Mouse (Mus musculus) heart, postnatal 0 days (tissue): ENCODE results near the gene Serpina9. TPM values are rescaled to one million over a fixed set of nuclear protein-coding genes. Genes with fewer than 3 reads are reported as not detected.

Source experiments
- ATAC-seq: fragments of 200-750 bp; cut with Nextera tagmentation; 2 replicates; pipeline ENCODE4 v1.8.0; 2017; ENCODE audit warnings: low read depth, moderate number of reproducible peaks, moderate library complexity; ENCODE audit not compliant: insufficient read depth
- DNase-seq: peaks from one replicate; pipeline ENCODE4 v3.0.0-alpha.2; 2016; ENCODE audit warnings: low spot score
- H3K27ac ChIP-seq: fragments of 300-500 bp; sonication (generic); 2 replicates; pipeline ENCODE4 v1.5.1; 2014; ENCODE audit warnings: low read depth, mild to moderate bottlenecking
- H3K27me3 ChIP-seq: fragments of 300-500 bp; sonication (generic); 2 replicates; pipeline ENCODE4 v1.6.1; 2014; ENCODE audit warnings: low read length, mixed read lengths; ENCODE audit not compliant: control insufficient read depth, insufficient read depth
- H3K36me3 ChIP-seq: fragments of 300-500 bp; sonication (generic); replicated peaks from 2 replicates; pipeline ENCODE4 v1.6.1; 2014; ENCODE audit warnings: low read length, mixed read lengths; ENCODE audit not compliant: control insufficient read depth, insufficient read depth
- H3K4me1 ChIP-seq: fragments of 300-500 bp; sonication (generic); 2 replicates; pipeline ENCODE4 v1.6.1; 2014; ENCODE audit warnings: antibody characterized with exemption; ENCODE audit not compliant: control insufficient read depth, insufficient read depth
- H3K4me2 ChIP-seq: fragments of 300-500 bp; sonication (generic); 2 replicates; pipeline ENCODE4 v1.6.1; 2014; ENCODE audit warnings: low read depth, mild to moderate bottlenecking, low read length, moderate library complexity
- H3K4me3 ChIP-seq: fragments of 300-500 bp; sonication (generic); 2 replicates; pipeline ENCODE4 v1.5.1; 2014; ENCODE audit warnings: low read depth, low read length
- H3K9ac ChIP-seq: fragments of 300-500 bp; sonication (generic); replicated peaks from 2 replicates; pipeline ENCODE4 v1.6.1; 2014; ENCODE audit warnings: low read depth, low read length, mixed read lengths
- H3K9me3 ChIP-seq: fragments of 300-500 bp; sonication (generic); replicated peaks from 2 replicates; pipeline ENCODE4 v1.6.1; 2016; ENCODE audit warnings: low read length; ENCODE audit not compliant: control insufficient read depth
- CTCF ChIP-seq: IDR thresholded peaks from 2 replicates; pipeline ENCODE4 v1.5.1; 2016; ENCODE audit warnings: antibody characterized with exemption, control low read depth, low read depth
- EP300 ChIP-seq: IDR thresholded peaks from 2 replicates; pipeline ENCODE4 v1.6.1; 2016; ENCODE audit warnings: antibody characterized with exemption, low read depth
- WGBS: fragments of 180-500 bp; shearing (Covaris S2); extraction: QIAGEN DNeasy Blood & Tissue Kit; methylation state at CpG from one replicate; pipeline ENCODE4 v1.1.7; 2014; 5-methylcytosine and 5-hydroxymethylcytosine counted together
- polyA plus RNA-seq: library from polyadenylated mRNA; unstranded; fragments of >200 nt; fragmentation: Nextera tagmentation; extraction: Ambion mirVana; gene quantifications from 2 replicates; pipeline ENCODE4 v1.2.1, GENCODE M21; 2015
- total RNA-seq: library from RNA; depleted of rRNA; stranded (reverse); fragments of >200 nt; gene quantifications from 2 replicates; pipeline ENCODE4 v1.2.3, GENCODE M21; 2014; ENCODE audit warnings: low replicate concordance; rRNA removed

Serpina9 gene
- 0.08 TPM in 1 of 2 replicates, not detected in the other for total RNA-seq
- polyA plus RNA-seq: 0.11 and 0.14 TPM in 2 replicates

- no peak within 1 kb of the TSS for H3K4me3 ChIP-seq
- TF ChIP-seq CTCF (no peak), EP300 (no peak)
- H3K9me3 ChIP-seq: peaks cover 4% of the 10 kb centered on the region
- no peaks in the 10 kb centered on the region for H3K4me1 ChIP-seq
- no peak within 1 kb of the TSS for H3K4me2 ChIP-seq
- no peaks in the 10 kb centered on the region for H3K36me3 ChIP-seq
- no peak for ATAC-seq
- H3K9ac ChIP-seq: no peak within 1 kb of the TSS
- WGBS: 84% methylated on average over 6 of the region's 6 CpGs
- DNase-seq: no peak
- no peak within 1 kb of the TSS for H3K27ac ChIP-seq
- no peaks in the 10 kb centered on the region for H3K27me3 ChIP-seq
Observed at GRCm38 (mm10) chr12:104013620-104014019, at the start of gene Serpina9. Gene Serpina9, minus strand, starts transcription at chr12:104013755.

DNA sequence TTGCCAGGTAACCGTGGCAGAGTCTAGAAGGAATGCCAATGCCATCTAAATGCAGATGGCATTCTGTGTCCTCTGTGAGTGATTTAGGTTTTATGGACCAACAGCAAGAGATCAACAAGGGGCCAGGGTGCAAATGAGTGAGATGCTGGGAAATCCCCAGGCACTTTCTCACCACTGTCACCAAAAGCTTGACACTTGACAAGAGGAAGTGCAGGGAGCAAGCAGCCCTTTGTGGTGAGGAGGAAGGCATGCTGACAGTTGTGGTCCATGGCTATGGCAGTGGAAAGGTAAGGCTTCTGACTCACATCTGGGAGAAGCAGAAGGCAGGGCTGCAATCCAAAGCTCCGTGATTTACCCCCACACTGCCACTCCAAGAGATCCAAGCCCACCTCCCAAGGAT, 48.3 kb upstream of the Serpina9 start:
- Histone ChIP-seq H3K9me3 (no peaks in the 10 kb centered on the region), H3K27me3 (0 out of 2 replicates have a peak, but pooled peaks cover 4% of the 10 kb centered on the region), H3K9ac (no peak overlapping the region), H3K4me3 (no peak overlapping the region), H3K27ac (no peak overlapping the region), H3K36me3 (no peaks in the 10 kb centered on the region), H3K4me2 (no peak overlapping the region), H3K4me1 (no peaks in the 10 kb centered on the region)
- TF ChIP-seq CTCF (no peak), EP300 (no peak)
- no peak for ATAC-seq
- 49% methylated on average over 2 of the region's 2 CpGs for WGBS
- DNase-seq: no peak

DNA sequence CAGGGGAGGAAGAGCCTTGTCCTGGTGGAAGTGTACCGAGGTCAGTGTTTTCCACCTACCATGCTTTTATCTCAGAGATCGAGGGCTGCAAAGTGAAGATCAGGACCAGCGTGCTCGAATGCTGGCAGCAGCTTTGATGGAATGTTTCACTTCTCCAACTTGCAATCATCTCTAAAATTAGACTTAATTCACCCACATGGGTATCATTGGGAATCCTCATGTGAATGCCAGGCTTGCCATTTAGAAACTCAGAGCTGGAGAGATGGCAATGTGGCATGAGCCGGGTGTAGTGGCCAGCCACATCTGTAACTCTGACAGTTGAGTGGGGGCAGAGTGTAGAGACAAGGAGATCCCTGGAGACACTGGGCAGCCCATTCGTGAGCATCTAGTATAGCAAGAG, 46.6 kb upstream of the Serpina9 start:
- no peak overlapping the region for H3K4me2 ChIP-seq
- no peaks in the 10 kb centered on the region for H3K9me3 ChIP-seq
- DNase-seq (no peak), ATAC-seq (no peak)
- 0 out of 2 replicates have a peak, but pooled peaks cover 4% of the 10 kb centered on the region for H3K27me3 ChIP-seq
- no peaks in the 10 kb centered on the region for H3K4me1 ChIP-seq
- no peak overlapping the region for H3K27ac ChIP-seq
- H3K9ac ChIP-seq: no peak overlapping the region
- H3K4me3 ChIP-seq: no peak overlapping the region
- H3K36me3 ChIP-seq: no peaks in the 10 kb centered on the region
- WGBS: 40% methylated on average over 6 of the region's 6 CpGs
- TF ChIP-seq CTCF (no peak), EP300 (no peak)

GRCm38 (mm10) chr12:104057531-104057930, 44.0 kb upstream of the Serpina9 start:
- no peak overlapping the region for H3K4me2 ChIP-seq
- H3K9ac ChIP-seq: no peak overlapping the region

DNA sequence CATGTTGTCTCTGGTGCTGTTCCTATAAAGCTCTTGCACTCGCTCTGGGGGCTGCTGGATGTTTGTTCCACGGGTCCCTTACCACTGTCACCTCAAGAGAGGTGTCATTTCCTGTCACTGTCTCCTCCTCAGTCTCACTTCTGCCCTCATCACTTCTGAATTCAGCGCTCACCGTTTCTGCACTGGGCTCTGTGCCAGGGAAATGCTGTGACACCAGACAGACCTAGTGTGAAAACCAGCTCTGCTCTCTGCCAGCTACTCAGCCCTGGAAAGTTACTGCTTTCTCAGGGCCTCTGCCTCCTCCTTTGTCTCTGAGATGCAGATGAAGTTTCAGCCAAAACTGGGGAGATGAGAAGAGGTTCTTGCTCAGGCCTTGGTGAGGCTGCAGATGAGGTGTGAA, 43.5 kb upstream of the Serpina9 start:
- no peaks in the 10 kb centered on the region for H3K9me3 ChIP-seq
- H3K27ac ChIP-seq: no peak overlapping the region
- no peak overlapping the region for H3K4me2 ChIP-seq
- DNase-seq (no peak), ATAC-seq (peak; percentile 61; the same call in 1 of the 2 replicates)
- TF ChIP-seq CTCF: no peak
- TF ChIP-seq EP300: no peak
- H3K9ac ChIP-seq: no peak overlapping the region
- H3K27me3 ChIP-seq: 0 out of 2 replicates have a peak, but pooled peaks cover 4% of the 10 kb centered on the region
- no peak overlapping the region for H3K4me3 ChIP-seq
- 9% methylated on average over 4 of the region's 4 CpGs for WGBS
- no peaks in the 10 kb centered on the region for H3K4me1 ChIP-seq
- no peaks in the 10 kb centered on the region for H3K36me3 ChIP-seq

More at GRCm38 (mm10) chr12:104057531-104057930, 44.0 kb upstream of the Serpina9 start:
- Histone ChIP-seq H3K9me3 (no peaks in the 10 kb centered on the region), H3K4me1 (no peaks in the 10 kb centered on the region), H3K36me3 (no peaks in the 10 kb centered on the region), H3K27me3 (0 out of 2 replicates have a peak, but pooled peaks cover 4% of the 10 kb centered on the region), H3K27ac (no peak overlapping the region), H3K4me3 (no peak overlapping the region)
- TF ChIP-seq CTCF (no peak), EP300 (no peak)
- ATAC-seq (no peak), DNase-seq (no peak)
- 63% methylated on average over 7 of the region's 7 CpGs for WGBS

GRCm38 (mm10) chr12:104055755-104056154, 42.2 kb upstream of the Serpina9 start:
- Histone ChIP-seq H3K9me3 (no peaks in the 10 kb centered on the region), H3K4me1 (no peaks in the 10 kb centered on the region), H3K36me3 (no peaks in the 10 kb centered on the region), H3K27me3 (0 out of 2 replicates have a peak, but pooled peaks cover 4% of the 10 kb centered on the region), H3K4me3 (no peak overlapping the region), H3K9ac (no peak overlapping the region), H3K4me2 (no peak overlapping the region), H3K27ac (no peak overlapping the region)
- TF ChIP-seq EP300 (no peak), CTCF (no peak)
- DNase-seq (no peak), ATAC-seq (no peak)
- 64% methylated on average over 8 of the region's 8 CpGs for WGBS
